Mouse (Mus musculus): ENCODE measurements around the gene Dctn2. TPM values are rescaled to one million over a fixed set of nuclear protein-coding genes. Genes with fewer than 3 reads are reported as not detected.
"Not testable (repeated sequence)": the region's sequence is repeated elsewhere in the genome, so short reads cannot be mapped to it uniquely, and the experiment has no call there.

Dctn2 gene
- total RNA-seq, 2 experiments from 2014 or later: 146 to 151 TPM

DNA sequence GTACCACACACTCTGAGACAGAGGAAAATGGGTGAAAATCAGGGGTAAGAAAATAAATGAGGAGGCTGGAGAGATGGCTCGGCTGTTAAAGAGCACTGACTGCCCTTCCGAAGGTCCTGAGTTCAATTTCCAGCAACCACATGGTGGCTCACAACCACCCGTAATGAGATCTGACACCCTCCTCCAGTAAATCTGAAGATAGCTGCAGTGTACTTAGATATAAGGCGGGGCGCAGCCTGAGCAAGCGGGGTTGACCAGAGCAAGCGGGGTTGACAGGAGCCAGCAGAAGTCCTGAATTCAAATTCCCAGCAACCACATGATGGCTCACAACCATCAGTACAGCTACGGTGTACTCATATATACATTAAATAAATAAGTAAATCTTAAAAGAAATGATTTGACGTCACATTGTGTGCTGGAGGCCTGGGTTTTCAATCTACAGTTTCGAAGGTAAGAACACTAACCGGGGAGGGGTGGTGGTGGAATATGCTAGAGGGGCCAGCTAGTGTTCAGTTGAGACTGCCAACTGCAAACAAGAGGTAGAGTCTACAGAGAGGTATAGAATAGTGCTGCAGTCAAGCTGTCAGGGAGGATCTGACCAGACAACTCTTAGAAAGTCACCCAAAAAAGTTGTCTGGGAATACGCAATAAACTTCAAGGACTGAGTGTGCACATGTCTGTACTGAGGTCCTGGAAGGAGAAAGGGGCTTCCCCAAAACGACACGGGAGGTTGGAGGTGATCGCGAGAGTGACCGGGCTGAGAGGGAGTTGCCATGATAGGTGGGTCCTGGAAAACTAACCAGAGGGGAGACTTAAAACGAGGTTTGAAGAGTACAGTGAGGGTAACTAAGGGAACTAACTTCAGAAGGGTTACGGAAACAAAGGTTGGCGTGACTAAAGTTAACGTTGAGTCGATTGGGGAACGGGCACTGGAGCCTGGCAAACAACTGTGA, 44.6 kb downstream of the Dctn2 start:
- intact Hi-C loops (cut with DNase I): loop anchor here (1.0 to 5.0 kb wide), 3 partner anchors 19 to 188 kb away; partner anchors contain the start of genes Dctn2 and Os9
- no peak for DNase-seq

DNA sequence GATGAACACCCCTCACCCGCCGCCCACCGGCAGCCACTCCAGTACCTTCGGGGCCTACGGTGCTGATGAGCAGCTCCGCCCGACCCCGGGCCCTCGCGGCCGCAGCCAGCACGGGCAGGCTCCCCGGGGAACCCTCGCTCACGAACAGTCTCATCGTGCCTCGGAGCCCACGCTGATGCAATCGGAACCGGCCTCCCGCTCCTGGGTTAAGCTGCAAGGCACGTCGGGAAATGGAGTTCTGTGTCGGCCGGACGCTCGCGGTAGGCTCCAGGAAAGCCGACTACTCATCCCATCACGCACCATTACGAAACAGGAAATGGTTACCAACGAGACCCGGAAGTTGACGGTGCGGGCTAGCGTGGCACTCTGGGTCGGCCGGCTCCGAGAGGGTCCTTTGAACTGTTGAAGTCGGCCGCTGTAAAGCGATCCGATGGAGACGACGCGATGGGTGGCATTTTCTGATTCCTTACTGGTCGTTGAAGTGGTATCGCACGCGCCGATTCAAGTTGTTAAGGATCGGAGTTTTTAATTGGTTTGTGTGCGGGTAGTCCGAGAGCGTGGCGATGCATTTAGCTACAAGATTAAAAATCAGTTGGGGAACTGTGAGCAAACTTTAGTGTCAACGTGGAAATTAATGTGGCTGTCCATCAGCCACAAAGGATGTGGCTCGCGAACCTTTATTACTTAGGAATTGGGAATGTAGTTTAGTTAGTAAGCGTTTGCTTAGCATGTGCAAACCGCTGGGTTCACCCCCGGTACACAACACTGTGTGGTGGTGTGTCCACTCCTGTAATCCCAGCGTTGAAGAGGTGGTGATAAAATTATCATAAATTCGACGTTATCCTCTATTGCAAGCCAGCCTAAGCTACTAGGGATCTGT, 45.5 kb downstream of the Dctn2 start, which contains the start of gene Mars:
Mars (minus strand) TSS at position 311 of the 880 bp plus-strand sequence.
- DNase-seq: peak; percentile 92 to 94
- intact Hi-C loops (cut with DNase I): loop anchor here (1.0 to 5.0 kb wide), 3 partner anchors 20 to 189 kb away; partner anchors contain the start of genes Dctn2 and Os9

GRCm38 (mm10) chr10:127312356-127312676, 46.1 kb downstream of the Dctn2 start:
- intact Hi-C loops (cut with DNase I): loop anchor here (5.0 kb wide), 1 partner anchor 190 kb away; the partner anchor contains the start of gene Os9
- peak; percentile 81 to 89 for DNase-seq

GRCm38 (mm10) chr10:127312858-127313257, 46.7 kb downstream of the Dctn2 start:
- DNase-seq: no peak
- intact Hi-C loops (cut with DNase I): loop anchor here (5.0 kb wide), 1 partner anchor 191 kb away; the partner anchor contains the start of gene Os9

DNA sequence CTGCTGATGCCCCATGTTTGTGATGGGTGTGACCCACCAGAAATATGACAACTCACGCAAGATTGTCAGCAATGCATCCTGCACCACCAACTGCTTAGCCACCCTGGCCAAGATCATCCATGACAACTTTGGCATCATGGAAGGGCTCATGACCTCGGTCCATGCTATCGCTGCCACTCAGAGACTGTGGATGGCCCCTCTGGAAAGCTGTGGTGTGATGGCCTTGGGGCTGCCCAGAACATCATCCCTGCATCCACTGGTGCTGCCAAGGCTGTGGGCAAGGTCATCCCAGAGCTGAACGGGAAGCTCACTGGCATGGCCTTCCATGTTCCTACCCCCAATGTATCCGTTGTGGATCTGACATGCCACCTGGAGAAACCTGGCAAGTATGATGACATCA, 47.3 kb downstream of the Dctn2 start:
- not testable (repeated sequence) for DNase-seq
- intact Hi-C loops (cut with DNase I): loop anchor here (5.0 kb wide), 1 partner anchor 191 kb away; the partner anchor contains the start of gene Os9

DNA sequence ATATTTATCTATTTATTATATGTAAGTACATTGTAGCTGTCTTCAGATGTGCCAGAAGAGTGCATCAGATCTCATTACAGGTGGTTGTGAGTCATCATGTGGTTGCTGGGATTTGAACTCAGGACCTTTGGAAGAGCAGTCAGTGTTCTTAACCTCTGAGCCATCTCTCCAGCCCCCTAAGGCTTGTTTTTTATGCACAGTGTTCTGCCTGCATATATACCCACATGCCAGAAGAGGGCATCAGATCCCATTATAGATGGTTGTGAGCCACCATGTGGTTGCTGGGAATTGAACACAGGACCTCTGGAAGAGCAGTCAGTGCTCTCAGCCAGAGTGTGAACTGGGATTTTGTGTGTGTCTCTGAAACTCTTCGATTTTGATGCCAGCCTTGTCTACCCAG, 48.8 kb downstream of the Dctn2 start:
- DNase-seq: not testable (repeated sequence)
- intact Hi-C loops (cut with DNase I): loop anchor here (5.0 kb wide), 1 partner anchor 193 kb away; the partner anchor contains the start of gene Os9

DNA sequence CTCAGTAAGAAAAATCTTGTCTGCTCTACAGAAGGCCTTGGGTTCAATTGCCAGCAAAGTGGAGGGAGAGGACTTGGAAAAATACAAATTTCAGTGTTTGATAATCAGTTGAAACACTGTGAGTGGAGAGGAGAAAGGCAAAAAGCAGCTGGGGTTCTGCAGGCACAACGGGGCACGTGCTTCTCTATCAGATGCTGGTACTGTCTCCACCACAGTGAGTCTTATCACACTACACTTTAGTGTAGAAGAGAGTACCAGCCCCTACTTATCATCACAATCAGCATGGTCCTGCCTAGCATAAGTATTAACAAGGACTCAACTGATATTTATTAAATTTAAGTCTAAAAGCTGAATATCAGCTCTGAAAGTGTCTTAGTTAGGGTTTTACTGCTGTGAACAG, 51.1 kb downstream of the Dctn2 start:
- intact Hi-C loops (cut with DNase I): no loop called here
- no peak for DNase-seq

DNA sequence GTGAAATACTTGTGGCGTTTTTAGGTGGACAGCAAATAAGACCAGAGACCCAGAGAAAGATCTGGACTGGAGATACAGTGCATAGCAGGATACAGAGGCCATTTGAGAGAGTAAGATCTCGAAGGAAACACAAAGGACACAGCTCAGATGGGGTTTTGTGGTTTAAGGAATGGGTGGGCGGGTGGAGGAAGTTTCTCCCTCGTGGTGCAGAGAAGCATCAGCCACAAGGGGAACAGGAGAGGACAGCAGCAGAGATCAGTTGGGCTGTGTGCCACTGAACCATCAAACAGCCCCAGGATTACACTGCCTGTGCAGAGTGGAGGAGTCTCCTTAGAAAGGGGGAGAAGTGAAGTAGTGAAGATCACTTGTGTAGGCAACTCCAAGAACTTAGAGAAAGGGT, 51.8 kb downstream of the Dctn2 start:
- intact Hi-C loops (cut with DNase I): no loop called here
- DNase-seq: no peak

- intact Hi-C loops (cut with DNase I): no loop called here
- DNase-seq: no peak
Measured at GRCm38 (mm10) chr10:127319969-127320368, 53.8 kb downstream of the Dctn2 start.

GRCm38 (mm10) chr10:127321621-127322020, 55.5 kb downstream of the Dctn2 start, which contains the start of gene Arhgap9:
Arhgap9 (plus strand) TSS chr10:127321964.
- intact Hi-C loops (cut with DNase I): no loop called here
- DNase-seq: no peak

- intact Hi-C loops (cut with DNase I): no loop called here
- no peak for DNase-seq
Measured at GRCm38 (mm10) chr10:127322178-127322577, 56.0 kb downstream of the Dctn2 start.

GRCm38 (mm10) chr10:127322669-127323068, 56.5 kb downstream of the Dctn2 start:
- no peak for DNase-seq
- intact Hi-C loops (cut with DNase I): no loop called here

- no peak for DNase-seq
- intact Hi-C loops (cut with DNase I): no loop called here
Measured at GRCm38 (mm10) chr10:127323131-127323855, 57.1 kb downstream of the Dctn2 start.

GRCm38 (mm10) chr10:127324495-127324894, 58.3 kb downstream of the Dctn2 start:
- DNase-seq: peak in 1 of 2 experiments; percentile 48
- intact Hi-C loops (cut with DNase I): no loop called here

GRCm38 (mm10) chr10:127325454-127326016, 59.4 kb downstream of the Dctn2 start:
- DNase-seq: no peak
- intact Hi-C loops (cut with DNase I): no loop called here

- intact Hi-C loops (cut with DNase I): no loop called here
- DNase-seq: peak; percentile 31 to 56
Measured at GRCm38 (mm10) chr10:127326017-127326801, 60.0 kb downstream of the Dctn2 start.

GRCm38 (mm10) chr10:127326828-127327227, 60.7 kb downstream of the Dctn2 start:
- intact Hi-C loops (cut with DNase I): no loop called here
- peak; percentile 39 to 50 for DNase-seq

GRCm38 (mm10) chr10:127327461-127328145, 61.4 kb downstream of the Dctn2 start:
- intact Hi-C loops (cut with DNase I): no loop called here
- DNase-seq: no peak
